Comparison of ENCODE assay signal across 34 mouse cellular contexts in genomic region chr14:23041002-23041401, GRCm38 (mm10).
"Had no signal": no experiment of that assay in that cellular context is flagged by ENCODE, and none has a peak within 500 bp of the region (broad histone marks: within the 10 kb centered on the region; RNA-seq: fewer than 3 reads in every experiment).

No protein-coding gene starts in this region.

- DNase-seq: heart, adult 2 months; heart, postnatal 10 days; heart, postnatal 14 days; heart, postnatal 36 days; heart, postnatal 4 days; kidney, adult 11 months; kidney, adult 18-20 months; kidney, adult 2 months; kidney, adult 8-10 months; kidney, adult 9 months; kidney, postnatal 10 days; kidney, postnatal 14 days; kidney, postnatal 25 days; kidney, postnatal 36 days; kidney, postnatal 4 days; layer of hippocampus, adult 9-11 months; layer of hippocampus, postnatal 36 days had no signal

- H3K9ac ChIP-seq: heart, embryonic 12.5 days; heart, embryonic 13.5 days; heart, embryonic 15.5 days; hindbrain, embryonic 13.5 days; hindbrain, embryonic 15.5 days; intestine, embryonic 15.5 days; kidney, embryonic 15.5 days had no signal

- H3K27me3 ChIP-seq: heart, embryonic 12.5 days; heart, embryonic 13.5 days; heart, embryonic 15.5 days; hindbrain, embryonic 15.5 days; intestine, embryonic 15.5 days; kidney, embryonic 15.5 days had no signal

- H3K27ac ChIP-seq: heart, adult 2 months; heart, embryonic 10.5 days; heart, embryonic 13.5 days; heart, embryonic 15.5 days; hindbrain, embryonic 10.5 days; hindbrain, embryonic 13.5 days; hindbrain, embryonic 15.5 days; hindbrain, postnatal 0 days; intestine, embryonic 15.5 days; kidney, embryonic 15.5 days; kidney, postnatal 0 days; layer of hippocampus, adult 2 months had no signal

- H3K4me3 ChIP-seq: heart, adult 2 months; heart, embryonic 10.5 days; heart, embryonic 12.5 days; heart, embryonic 13.5 days; heart, embryonic 15.5 days; hindbrain, embryonic 10.5 days; hindbrain, embryonic 13.5 days; hindbrain, embryonic 15.5 days; intestine, embryonic 15.5 days; kidney, embryonic 15.5 days; layer of hippocampus, adult 2 months had no signal

- H3K4me1 ChIP-seq: heart, embryonic 10.5 days; heart, embryonic 12.5 days; heart, embryonic 13.5 days; heart, embryonic 15.5 days; hindbrain, embryonic 15.5 days; intestine, embryonic 15.5 days had no signal

- H3K9me3 ChIP-seq: heart, embryonic 10.5 days; heart, embryonic 12.5 days; heart, embryonic 13.5 days; heart, embryonic 15.5 days; hindbrain, embryonic 10.5 days; hindbrain, embryonic 13.5 days; hindbrain, embryonic 15.5 days; intestine, embryonic 15.5 days; kidney, embryonic 15.5 days had no signal

- H3K4me2 ChIP-seq: heart, embryonic 11.5 days; heart, embryonic 12.5 days; heart, embryonic 13.5 days; heart, embryonic 15.5 days; hindbrain, embryonic 13.5 days; hindbrain, embryonic 15.5 days; intestine, embryonic 15.5 days; kidney, embryonic 15.5 days had no signal

- ATAC-seq: hindbrain, embryonic 16.5 days; hindbrain, postnatal 0 days; inflammation-experienced regulatory T-cells, adult 6 months; intestine, embryonic 15.5 days; intestine, embryonic 16.5 days; intestine, postnatal 0 days had no signal

- H3K36me3 ChIP-seq: heart, embryonic 10.5 days; heart, embryonic 12.5 days; heart, embryonic 13.5 days; heart, embryonic 15.5 days; hindbrain, embryonic 10.5 days; hindbrain, embryonic 13.5 days; hindbrain, embryonic 15.5 days; intestine, embryonic 15.5 days; kidney, embryonic 15.5 days had no signal
